Mouse (Mus musculus) thymus, adult 2 months (tissue): ENCODE measurements around the gene Pqlc3.

Experiments
- CTCF ChIP-seq: fragments of 200-500 bp; IDR thresholded peaks from 2 replicates; pipeline ENCODE4 v1.5.1; 2012; ENCODE audit warnings: mild to moderate bottlenecking, control low read depth, low read length, moderate library complexity, borderline replicate concordance; ENCODE audit not compliant: control insufficient read depth, poor library complexity, insufficient read depth; ENCODE audit errors: extremely low read depth
- POLR2A ChIP-seq: fragments of 200-500 bp; IDR thresholded peaks from 2 replicates; pipeline ENCODE4 v1.6.1; 2012; ENCODE audit warnings: mild to moderate bottlenecking, low read length, control low read depth, moderate library complexity; ENCODE audit not compliant: control insufficient read depth, poor library complexity, insufficient read depth; ENCODE audit errors: extremely low read depth

GRCm38 (mm10) chr12:17035128-17035527, 34.9 kb upstream of the Pqlc3 start:
- no peak for TF ChIP-seq CTCF
- no peak for TF ChIP-seq POLR2A
